Mouse (Mus musculus) adrenal gland (tissue): ENCODE data around the gene Zfp108.
"Not testable (repeated sequence)": the region's sequence is repeated elsewhere in the genome, so short reads cannot be mapped to it uniquely, and the experiment has no call there.

Source experiments
- intact Hi-C: fragments of 180-260 bp; cut with DNase I; formaldehyde crosslinking; loops from one replicate; pipeline ENCODE4 v1.15.1; 2025
- long read RNA-seq, 2 experiments: library from polyadenylated mRNA; unstranded; transcript quantifications; one replicate each; pipeline ENCODE4 v2.0.0; 2020; ENCODE audit warnings: borderline replicate concordance in 1 of 2; ENCODE audit not compliant: insufficient replicate concordance in 1 of 2

Gene Zfp108
- long read RNA-seq, experiment 1, partial matches to known transcripts: 0 of 1 reads
- long read RNA-seq, experiment 1, other reads (novel, unspliced or antisense): 1 of 1 reads
- long read RNA-seq, experiment 2, partial matches to known transcripts: 0 of 1 reads
- long read RNA-seq, experiment 2, other reads (novel, unspliced or antisense): 1 of 1 reads

DNA sequence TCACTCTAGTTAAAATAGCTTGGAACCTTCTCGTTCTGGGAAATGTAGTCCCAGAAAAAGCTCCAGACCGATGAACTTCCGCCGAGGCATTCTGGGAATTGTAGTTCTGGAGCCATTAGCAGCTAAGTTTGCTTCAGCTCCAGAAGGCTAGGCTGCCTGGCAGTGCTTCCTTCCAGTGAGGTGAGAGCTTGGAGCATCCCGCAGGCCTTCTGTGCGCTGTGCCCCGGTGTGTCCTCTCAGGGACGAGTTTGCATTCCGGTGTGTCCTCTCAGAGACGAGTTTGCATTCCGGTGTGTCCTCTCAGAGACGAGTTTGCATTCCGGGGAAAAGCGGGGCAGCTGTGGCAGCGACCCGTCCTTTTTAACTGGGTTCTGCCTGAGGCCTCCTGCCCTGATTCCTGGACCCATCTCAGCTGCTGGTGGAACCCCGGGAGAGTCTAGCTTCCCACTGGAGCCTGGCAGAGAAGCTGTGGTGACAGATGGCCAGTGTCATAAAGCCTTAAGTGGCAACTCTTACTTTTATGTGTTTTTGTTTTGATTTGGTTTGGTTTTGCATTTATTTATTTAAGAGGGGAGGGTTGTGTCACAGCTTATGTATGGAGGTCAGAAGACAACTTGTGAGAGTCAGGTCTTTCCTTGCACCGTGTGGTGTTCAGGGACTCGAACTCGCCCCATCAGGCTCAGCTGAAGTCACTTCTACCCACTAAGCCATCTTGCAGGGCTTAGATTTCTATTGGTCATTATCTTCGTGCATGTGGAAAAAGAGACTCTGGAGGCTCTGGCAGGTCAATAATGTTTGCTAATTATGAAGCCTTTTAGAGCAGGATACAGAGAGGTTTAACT, at the start of gene Zfp108:
Zfp108 (plus strand) TSS at position 162 of the 842 bp plus-strand sequence.
- intact Hi-C loops: loop anchor here (5.0 kb wide), 1 partner anchor 123 kb away; the partner anchor contains the start of gene Zfp235

DNA sequence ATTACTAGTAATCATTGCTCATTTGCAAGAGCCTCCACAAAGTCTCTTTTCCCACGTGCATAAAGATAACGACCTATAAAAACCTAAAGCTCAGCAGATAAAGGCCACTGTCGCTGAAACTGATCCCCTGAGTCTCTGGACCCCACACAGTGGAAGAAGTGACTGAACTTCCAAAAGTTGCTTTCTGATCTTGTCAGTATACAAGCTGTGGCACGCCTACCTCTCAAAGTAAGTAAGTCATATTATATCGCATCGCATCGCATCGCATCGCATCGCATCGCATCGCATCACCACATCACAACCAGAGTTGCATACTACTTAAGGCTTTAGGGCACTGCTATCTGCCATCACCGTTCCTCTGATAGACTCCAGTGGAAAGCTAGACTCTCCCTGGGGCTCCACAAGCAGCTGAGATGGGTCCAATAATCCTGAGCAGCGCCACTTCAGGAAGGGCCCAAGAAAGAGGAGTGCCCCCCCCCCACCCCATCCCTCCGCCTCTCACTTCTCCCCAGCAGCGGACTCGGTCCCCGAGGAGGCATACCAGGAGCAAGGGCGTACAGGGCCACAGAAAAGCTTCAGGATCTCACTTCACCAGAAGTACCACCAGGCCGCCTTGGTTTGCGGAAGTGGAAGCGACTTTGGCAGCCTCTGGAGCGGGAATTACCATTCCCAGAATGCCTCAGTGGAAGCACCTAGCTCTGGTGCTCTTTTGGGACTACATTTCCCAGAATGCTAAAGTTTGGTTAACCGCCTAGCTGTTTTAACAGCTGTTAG, 46.9 kb upstream of the Zfp108 start:
- intact Hi-C loops: loop anchor here (5.0 to 10.0 kb wide), 2 partner anchors 60 to 243 kb away; no protein-coding TSS in a partner anchor

DNA sequence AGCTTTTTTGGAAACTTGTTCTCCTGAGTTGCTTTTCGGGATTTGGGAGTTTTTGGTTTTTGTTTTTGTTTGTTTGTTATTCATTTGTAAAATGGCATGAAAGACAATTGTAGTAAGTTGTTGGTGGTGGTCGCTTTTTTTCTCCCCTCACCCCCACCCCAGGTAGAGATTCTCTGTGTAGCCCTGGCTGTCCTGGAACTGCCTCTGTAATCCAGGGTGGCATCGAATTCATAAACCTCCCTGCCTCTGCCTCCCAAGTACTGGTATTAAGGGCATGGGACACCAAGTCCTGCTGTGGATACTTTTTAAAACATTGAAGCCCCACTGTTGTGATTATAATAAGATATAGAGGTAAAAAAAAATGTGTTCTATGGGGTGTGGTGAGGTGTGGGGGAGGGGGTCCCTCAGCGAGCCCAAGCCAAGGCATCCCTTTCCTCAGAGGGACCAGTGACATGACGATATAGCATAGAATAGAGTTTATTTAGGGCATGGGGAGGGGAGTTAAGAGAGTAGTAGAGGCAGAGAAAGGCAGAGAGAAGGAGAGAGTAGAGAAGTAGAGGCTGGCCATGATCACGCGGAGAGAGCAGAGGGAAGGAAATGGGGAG, 46.2 kb upstream of the Zfp108 start:
- intact Hi-C loops: loop anchor here (5.0 to 10.0 kb wide), 2 partner anchors 59 to 244 kb away; no protein-coding TSS in a partner anchor

DNA sequence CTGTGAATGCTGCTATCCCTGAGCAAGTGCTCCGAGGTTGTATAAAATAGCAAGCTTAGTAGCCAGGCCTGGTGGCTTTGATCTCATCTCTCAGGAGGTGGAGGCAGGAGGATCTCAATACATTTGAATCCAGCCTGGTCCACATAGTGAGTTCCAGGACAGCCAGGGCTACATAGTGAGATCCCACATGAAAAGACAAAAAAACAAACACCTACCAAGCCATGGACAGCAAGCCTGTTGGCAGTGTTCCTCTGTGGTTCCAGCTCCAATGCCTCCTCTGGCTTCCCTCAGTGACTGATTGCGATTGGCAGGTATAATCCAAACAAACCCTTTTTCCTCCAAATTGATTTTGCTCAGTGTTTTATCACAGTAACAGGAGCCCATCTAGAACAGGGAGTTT, 44.3 kb upstream of the Zfp108 start:
- intact Hi-C loops: no loop called here

DNA sequence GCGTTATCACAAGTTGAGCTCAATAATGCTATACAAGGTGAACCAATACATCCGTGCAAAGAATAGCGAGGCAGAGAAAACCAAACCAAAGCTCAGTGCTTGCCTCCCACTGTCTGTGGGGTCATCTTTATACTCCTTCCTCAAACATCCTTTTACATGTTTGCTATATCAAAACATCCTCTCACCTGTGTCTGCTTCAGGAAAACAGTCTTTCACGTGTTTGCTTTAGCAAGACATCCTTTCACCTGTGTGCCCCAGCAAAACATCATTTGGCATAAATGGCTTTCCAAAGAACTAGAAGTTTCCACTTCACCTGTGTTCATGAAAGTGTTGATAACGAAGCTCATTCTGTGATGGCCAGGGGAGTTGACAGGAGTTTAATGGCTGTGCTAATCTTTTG, 43.3 kb upstream of the Zfp108 start, which contains the start of gene Zfp111:
Zfp111 (minus strand) TSS at position 101 of the 400 bp plus-strand sequence.
- intact Hi-C loops: no loop called here

DNA sequence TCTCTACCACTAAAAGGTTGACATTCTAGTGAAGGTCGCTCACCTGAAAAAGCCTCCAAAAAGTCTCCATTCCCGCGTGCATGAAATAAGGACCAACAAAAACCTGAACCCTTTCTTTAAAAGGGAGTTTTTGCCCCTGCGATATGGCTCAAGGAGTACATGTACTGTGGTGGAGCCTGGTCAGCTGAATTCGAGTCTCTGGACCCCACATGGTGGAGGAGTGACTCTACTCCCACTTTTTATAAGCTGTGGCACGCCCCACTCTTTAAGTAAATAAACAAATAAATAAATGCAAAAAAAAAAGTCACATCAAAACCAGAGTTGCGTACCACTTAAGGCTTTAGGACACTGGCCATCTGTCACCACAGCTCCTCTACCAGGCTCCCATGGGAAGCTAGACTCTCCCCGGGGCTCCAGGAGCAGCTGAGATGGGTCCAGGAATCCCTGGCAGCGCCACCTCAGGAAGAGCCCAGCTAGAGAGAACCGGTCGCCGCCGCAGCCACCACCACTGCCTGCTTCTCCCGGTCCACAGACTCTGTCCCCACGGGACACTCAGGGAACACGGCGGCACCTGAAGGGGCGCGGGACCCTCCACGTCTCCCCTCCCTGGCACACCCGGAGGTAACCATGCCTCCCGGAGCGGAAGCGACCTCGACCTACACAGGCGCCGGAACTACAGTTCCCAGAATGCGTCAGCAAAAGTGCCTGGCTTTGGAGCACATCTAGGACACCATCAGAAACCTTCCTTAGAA, 17.4 kb upstream of the Zfp108 start, which contains the start of gene Zfp109:
Zfp109 (minus strand) TSS at position 521 of the 752 bp plus-strand sequence.
- intact Hi-C loops: no loop called here

DNA sequence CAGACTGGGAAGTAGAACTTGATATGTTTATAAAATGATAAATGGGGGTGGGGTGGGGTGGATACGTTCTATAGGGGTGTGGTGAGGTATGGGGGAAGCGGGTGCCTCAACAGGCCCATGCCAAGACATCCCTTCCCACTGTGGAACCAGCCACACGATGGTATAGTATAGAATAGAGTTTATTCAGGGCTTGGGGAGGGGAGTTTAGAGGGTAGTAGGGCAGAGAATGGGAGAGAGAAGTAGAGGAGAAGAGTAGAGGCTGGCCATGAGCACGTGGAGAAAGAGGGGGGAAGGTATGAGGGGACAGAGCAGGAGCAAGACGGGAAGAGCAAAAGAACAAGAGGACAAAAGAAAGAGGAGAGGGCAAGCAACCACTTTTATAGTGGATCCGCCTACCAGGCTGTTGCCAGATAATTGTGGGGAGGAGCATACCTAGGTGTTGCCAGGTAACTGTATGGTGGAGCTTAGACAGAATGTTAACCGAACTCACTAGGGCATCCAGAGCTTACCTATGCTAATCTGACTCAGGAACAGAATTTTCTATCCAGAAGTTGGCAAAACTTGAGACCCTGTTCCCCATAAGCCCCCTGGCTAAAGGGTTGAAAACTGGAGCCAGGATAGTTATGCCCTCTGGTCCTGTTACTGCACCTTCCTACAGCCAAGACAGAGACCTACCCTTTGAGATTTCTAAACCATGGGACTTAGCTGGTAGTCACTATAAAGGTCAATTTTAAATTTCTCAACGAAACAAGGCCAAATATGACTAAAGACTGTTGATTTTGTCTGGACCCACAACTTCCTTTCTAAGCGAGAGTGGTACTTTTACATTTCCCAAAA, 597 bp upstream of the Zfp108 start:
- intact Hi-C loops: loop anchor here (5.0 kb wide), 1 partner anchor 122 kb away; the partner anchor contains the start of gene Zfp235

DNA sequence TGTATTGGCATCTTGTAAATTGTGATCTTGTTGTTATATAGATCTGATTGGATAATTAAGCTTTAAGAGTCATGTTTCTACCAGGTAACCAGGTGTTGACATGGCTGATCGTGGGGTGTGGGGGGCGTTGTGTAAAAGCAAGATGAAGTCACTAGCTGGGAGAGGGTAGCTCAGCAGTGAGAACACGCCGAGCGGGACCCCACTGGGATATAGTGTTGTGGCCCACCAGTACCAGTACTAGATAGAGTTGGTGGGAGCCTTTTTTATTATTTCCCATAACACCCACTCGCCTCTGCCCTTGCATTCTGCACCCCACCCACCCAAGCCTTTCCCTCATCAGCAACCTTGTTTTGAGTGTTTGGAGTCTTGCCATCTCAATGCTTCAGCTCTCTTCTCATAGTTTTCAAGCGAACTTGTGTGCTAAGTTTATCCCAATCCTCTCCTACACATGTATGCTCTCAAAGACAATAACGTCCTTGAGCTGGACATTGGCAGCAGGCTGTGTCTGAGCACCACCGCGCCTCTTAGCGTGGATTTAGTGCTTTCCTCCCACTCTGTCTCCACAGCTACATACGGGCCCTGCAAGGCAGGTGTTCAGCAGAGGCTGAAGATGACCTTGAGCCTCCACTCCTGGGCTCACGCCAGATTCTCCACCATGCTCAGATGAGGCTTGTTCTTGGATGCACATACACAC, 4.9 kb downstream of the Zfp108 start:
- intact Hi-C loops: no loop called here

DNA sequence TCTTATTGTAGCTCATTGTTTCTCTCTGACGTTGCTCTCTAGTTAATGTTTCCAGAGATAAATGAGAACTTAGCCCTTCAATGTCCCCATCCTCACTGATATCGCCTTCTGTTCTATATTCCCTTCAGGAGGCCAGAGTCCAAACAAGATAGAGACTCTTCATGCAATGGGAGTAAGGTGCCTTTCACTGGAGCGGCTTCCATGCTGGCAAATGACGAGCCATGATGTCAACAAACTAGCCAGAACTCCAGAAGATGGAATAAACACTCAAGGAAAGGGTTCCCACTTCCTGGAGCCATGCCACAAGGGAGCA, 5.4 kb downstream of the Zfp108 start:
- intact Hi-C loops: no loop called here

DNA sequence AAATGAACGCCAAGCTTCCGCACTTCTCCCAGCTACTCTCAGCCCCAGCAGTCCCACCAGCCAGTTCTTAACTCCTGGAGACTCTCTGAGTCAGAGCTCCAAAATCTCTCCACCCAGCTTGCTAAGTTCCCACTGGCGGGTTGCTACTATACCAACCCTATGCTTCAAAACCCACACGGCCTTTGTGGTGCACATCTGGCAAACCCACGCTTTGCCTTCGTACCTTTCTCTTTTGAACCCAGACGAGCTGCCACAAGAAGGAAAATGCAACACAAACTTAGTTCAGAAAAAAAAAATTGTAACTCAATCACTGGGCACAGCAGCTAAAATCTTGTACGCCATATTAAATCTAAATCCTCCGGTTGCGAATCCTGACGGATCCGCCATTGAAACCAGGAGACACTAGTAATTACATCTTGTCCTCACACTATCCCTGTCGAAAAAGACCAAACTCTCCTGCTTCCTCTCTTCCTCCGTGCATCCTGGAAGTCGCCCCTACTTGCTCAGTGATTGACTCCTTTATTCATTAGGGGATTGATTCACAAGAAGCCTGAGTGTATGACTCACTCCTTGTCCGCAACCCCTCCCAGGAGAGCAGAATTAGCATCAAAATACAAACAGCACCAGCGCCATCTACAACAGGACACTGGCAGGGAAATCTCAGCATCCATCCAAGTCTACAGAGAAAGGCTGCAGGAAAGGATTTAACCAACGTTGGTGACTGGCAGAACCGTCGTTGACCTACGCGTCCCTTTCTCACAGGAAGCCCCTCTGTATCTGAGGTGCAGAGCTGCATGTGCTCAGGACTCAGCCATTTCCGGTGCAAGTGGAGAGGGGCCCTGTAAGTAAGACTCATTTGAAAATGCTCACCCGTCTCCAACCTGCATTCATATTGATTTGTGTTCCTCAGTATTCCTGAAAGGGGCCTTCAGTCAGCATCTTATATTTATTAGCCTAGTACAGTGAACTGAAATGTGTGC, 13.9 kb downstream of the Zfp108 start:
- intact Hi-C loops: loop anchor here (5.0 kb wide), 1 partner anchor 61 kb away; no protein-coding TSS in a partner anchor

DNA sequence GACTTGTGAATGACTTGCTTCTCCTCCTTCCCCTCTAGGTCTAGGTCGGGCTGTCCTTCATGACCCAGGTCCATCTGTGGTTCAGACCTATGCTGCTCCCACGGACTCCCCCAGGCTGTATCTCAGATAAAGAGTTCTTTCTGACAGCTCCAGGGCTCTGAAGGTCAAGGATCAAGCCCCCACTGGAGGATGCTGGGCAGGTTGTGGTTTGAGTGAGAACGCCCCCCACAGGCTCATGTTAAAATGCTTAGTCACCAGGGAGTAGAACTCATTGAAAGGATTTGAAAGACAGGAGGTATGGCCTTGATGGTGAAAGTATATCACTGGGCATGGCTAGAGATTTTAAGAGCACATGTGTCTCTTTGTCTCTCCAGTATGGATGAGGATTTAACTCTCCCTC, 14.7 kb downstream of the Zfp108 start:
- intact Hi-C loops: loop anchor here (5.0 kb wide), 1 partner anchor 62 kb away; no protein-coding TSS in a partner anchor

DNA sequence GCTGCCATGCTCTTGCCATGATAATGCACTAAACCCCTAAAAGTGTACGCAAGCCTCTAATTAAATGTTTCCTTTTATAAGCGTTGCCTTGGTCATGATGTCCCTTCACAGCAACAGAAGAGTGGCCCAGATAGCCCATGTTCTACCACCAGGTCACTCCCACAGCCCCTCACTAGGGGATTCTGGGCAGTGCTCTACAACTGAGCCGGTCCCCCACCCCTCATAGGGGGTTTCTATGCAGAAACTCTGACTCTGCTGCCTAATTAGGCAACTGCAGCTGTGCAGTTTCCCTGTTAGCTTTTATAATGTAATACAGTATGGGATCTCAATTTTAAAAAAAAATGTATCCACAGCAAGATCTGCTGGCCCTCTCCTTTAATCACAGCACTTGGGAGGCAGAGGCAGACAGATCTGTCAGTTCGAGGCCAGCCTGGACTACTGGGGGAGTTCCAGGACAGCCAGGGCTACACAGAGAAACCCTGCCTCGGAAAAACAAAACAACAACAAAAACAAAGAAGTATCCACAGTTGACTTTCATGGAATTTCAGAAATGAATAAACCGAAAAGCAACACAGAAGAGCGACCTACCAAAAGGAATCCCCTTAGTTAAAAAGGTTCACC, 15.2 kb downstream of the Zfp108 start:
- intact Hi-C loops: loop anchor here (5.0 kb wide), 1 partner anchor 62 kb away; no protein-coding TSS in a partner anchor

DNA sequence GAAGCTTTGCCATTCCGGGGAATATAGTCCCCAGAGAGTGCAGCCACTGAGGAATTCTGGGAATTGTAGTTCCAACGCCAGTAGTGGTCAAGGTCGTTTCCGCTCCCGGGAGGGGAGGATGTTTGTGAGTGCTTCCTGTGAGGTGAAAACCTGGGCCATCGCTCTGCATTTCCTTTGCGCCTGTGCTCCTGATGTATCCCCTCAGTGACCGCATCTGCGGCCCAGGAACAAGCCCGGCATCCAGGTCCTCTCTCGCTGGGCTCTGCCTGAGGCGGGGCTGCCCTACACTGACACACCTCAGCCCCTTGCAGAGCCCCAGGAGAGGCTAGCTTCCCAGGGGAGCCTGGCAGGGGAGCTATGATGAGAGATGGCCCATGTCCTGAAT, 15.7 kb downstream of the Zfp108 start, which contains the start of gene Zfp93:
Zfp93 (plus strand) TSS at position 133 of the 385 bp plus-strand sequence.
- intact Hi-C loops: no loop called here

DNA sequence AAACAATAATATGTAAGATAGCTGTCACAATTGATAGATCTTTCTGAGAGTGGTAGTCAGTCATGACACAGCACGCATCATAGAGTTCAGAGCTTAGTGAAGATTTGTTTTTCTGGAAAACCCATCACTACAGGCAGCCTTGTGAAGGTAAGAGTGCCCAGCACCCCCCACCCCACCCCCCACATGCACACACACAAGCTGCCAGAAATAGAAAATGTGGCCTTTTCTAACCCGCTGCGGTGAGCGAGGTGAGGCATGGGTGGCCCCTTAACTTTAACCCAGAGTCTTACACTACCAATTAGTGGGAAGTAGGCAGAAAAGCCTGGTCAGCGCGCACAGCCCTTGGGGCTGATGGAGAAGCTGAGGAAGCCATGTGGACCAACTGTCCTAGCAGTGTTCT, 16.6 kb downstream of the Zfp108 start:
- intact Hi-C loops: no loop called here

DNA sequence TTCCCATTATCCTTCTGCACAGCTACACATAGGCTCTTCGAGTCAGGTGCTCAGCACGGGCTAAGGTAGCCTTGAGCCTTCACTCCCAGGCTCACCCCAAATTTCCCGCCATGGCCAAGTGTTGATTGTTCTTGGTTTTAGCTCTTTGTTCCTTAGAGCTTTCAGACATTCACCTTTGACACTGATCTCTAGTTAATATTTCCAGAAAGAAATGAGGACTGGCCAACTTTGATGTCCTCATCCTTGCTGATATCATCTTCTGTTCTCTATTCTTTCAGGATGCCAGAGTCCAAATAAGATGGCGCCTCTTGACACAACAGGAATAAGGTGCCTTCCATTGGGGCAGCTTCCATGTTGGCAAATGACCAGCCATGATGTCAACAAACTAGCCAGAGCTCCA, 19.9 kb downstream of the Zfp108 start:
- intact Hi-C loops: no loop called here

DNA sequence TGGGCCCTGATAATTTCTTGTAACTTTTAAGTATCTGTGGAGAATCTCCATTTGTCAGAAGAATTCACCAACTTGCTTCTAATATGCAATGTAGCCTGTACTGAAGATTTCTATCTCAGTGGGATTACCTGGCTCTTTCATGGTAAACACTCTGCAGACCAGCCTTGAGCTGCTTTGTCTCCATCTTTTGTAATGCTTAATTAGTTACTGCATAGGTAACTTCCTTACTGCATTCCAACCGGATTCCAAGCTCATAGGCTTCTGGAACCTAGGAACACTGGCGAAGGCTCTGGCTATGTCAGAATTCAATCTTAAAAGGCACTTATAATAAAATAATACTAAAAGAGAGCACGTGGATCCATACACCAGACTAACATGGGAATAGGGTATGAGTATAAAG, 24.2 kb downstream of the Zfp108 start:
- intact Hi-C loops: not testable (repeated sequence)
